Mouse (Mus musculus) megakaryocyte, adult 5-6 weeks (primary cell): ENCODE results near the gene Sp9. TPM values are rescaled to one million over a fixed set of nuclear protein-coding genes. Genes with fewer than 3 reads are reported as not detected.

Source experiments
- ATAC-seq: 2 replicates; pipeline ENCODE4 v1.8.0; 2016; ENCODE audit warnings: mild to moderate bottlenecking, inconsistent platforms; ENCODE audit not compliant: poor library complexity, severe bottlenecking
- total RNA-seq, 2 experiments: library from RNA; stranded (forward) in 1 of 2; stranded (reverse) in 1 of 2; fragments of 153-499, 151-499 nt in 1 of 2; fragments of 221-1000, 200-1000 nt in 1 of 2; gene quantifications; 2 replicates each; pipeline versions ENCODE4 v1.2.3 to v1.2.4; 2015 to 2017

Sp9 gene
- total RNA-seq, 2 experiments from 2014 or later = not detected

GRCm38 (mm10) chr2:73306006-73306405 is 34.3 kb downstream of the Sp9 start:
- ATAC-seq = no peak

GRCm38 (mm10) chr2:73312152-73313116 is 40.7 kb downstream of the Sp9 start, which contains the start of the genes Scrn3 and Cir1:
Gene Scrn3 (plus strand): TSS chr2:73312601.
Gene Cir1 (minus strand): TSS chr2:73312701.
- peak; percentile 99 for ATAC-seq

DNA sequence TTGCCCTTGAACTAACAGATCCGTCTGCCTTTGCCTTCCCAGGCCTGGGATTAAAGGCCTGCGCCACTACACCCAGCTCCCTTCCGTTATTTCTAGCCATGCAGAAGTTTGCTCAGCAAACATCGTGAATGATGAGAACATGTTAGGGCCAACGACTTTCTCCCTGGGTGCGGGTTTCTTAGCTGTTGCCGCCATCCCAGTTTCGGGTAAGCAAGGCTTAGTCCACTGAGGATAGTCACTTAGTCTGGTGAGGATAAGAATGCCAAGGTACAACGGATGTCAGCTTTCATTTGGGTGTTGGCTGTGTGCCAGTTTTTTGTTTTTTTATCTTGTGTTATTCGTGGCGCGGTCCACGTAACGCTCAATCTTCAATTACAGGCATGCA is 41.4 kb downstream of the Sp9 start:
- no peak for ATAC-seq

DNA sequence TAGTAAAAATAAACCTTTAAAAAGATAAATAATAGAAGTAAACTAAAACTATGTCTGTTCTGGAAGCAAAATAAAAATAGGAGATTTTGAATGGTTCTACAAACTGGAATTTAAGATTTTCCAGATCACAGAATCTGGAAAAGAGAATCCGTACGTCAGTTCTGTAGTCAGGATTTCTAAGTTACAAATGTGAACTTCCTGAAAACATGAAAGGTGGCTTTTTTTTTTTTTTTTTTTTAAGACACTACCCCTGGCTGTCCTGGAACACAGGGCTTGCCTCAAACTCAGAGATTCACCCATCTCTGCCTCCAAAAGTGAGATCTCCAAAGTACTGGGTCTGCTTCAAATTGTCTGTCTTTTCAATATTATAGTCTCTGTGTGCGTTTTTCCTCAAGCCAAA is 42.6 kb downstream of the Sp9 start:
- no peak for ATAC-seq

- ATAC-seq = no peak
Measured at GRCm38 (mm10) chr2:73317426-73317825, 45.7 kb downstream of the Sp9 start.

- no peak for ATAC-seq
Measured at GRCm38 (mm10) chr2:73319218-73319617, 47.5 kb downstream of the Sp9 start.

DNA sequence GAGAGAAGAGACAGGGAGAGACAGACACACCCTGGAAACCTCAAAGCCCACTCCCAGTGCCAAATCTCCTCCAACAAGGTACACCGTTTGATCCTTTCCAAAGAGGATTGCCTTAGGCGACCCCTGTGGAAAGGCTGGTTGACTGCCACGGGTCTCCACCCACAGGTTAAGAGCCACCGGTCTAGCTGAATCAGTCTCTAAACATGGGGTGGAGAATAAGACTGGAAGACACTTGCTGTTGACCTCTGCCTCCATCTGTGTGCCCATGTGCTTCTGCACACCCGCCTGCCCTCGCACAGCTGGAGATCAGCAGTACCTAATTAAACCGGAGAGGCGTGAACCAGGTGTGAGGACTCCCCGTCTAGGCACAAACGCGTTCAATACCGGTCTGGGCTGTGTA is 51.3 kb downstream of the Sp9 start:
- peak; percentile 21; the same call in 1 of the 2 replicates for ATAC-seq

DNA sequence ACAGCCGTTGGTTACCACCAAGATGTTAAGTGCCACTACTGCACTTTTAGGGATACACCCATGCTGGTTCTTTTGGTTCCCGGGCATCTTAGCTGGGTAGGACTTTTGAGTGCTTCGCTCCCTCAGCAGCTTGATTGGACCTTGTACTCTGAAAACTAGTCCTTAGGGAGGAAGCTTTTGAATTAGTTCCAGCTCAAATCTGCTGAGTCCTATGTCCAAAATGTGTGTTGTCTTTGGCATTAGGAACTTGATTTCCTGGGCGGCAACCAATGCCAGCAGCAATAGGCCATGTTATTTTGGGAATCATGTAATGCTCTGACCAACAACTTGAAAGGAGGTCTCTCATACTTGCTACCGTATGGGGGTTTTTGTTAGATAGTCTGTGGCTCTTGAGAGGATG is 54.1 kb downstream of the Sp9 start:
- ATAC-seq = no peak

Other genes starting within 250 kb of the Sp9 start
- 85.1 and 87.6 TPM in 2 replicates for gene Ola1, start 53.0 kb upstream of the Sp9 start, total RNA-seq (2015)
- 82.6 and 89.2 TPM in 2 replicates for gene Ola1, start 53.0 kb upstream of the Sp9 start, total RNA-seq (2017)
- 9.0 and 9.5 TPM in 2 replicates for gene Scrn3, start 40.7 kb downstream of the Sp9 start, total RNA-seq (2015)
- 8.0 and 15.7 TPM in 2 replicates for gene Scrn3, start 40.7 kb downstream of the Sp9 start, total RNA-seq (2017)
- 13.6 and 14.0 TPM in 2 replicates for gene Cir1, start 40.8 kb downstream of the Sp9 start, total RNA-seq (2015)
- 15.2 and 17.2 TPM in 2 replicates for gene Cir1, start 40.8 kb downstream of the Sp9 start, total RNA-seq (2017)
- gene Gpr155, start 114.6 kb downstream of the Sp9 start, total RNA-seq (2015) = 3.2 and 6.0 TPM in 2 replicates
- 2.5 and 6.3 TPM in 2 replicates for gene Gpr155, start 114.6 kb downstream of the Sp9 start, total RNA-seq (2017)